Mouse (Mus musculus): Measurements from ENCODE around the gene Lrrc52. TPM values are rescaled to one million over a fixed set of nuclear protein-coding genes. Genes with fewer than 3 reads are reported as not detected.

Gene Lrrc52
- polyA plus RNA-seq, 1 experiment from 2014 or later: not detected

DNA sequence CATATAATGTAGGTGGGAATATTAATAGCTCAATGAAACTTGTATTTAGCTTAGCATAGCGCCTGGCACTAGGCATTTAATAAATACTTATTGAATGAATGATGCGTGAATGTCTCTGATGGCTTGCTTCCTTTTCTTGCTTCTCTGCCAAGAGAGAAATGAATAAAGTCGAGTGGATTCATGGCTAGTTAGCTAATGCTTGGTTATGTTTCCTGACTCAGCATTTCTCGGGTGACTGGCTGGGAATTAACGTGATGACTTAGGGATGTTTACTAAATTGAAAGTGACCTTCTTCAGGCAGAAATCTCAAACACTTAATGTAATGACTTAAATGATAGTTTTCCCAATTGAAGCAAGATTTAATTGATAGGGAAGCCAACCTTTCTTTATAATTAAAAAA, 1.3 kb upstream of the Lrrc52 start:
- 54% methylated on average over 5 of the region's 5 CpGs for WGBS (ENCODE audit: insufficient replicate concordance)
- Histone ChIP-seq H3K9me3 (ENCODE audit: low read length) (no peaks in the 10 kb centered on the region), H3K36me3 (replicated peaks; ENCODE audit: insufficient read depth, low read length) (no peaks in the 10 kb centered on the region), H3K4me1 (ENCODE audit: insufficient read depth) (no peaks in the 10 kb centered on the region), H3K27ac (ENCODE audit: low read depth) (no peak overlapping the region), H3K27me3 (ENCODE audit: insufficient read depth, low read length) (no peaks in the 10 kb centered on the region), H3K4me2 (ENCODE audit: low read depth, low read length) (no peak overlapping the region), H3K4me3 (ENCODE audit: low read depth, low read length) (no peak overlapping the region), H3K9ac (replicated peaks) (no peak overlapping the region)
- DNase-seq (no peak), ATAC-seq (no peak)
- TF ChIP-seq CTCF (IDR thresholded peaks at IDR 0.05; ENCODE audit: low read depth): no peak
- no peak for TF ChIP-seq EP300 (IDR thresholded peaks at IDR 0.05; ENCODE audit: low read depth)

DNA sequence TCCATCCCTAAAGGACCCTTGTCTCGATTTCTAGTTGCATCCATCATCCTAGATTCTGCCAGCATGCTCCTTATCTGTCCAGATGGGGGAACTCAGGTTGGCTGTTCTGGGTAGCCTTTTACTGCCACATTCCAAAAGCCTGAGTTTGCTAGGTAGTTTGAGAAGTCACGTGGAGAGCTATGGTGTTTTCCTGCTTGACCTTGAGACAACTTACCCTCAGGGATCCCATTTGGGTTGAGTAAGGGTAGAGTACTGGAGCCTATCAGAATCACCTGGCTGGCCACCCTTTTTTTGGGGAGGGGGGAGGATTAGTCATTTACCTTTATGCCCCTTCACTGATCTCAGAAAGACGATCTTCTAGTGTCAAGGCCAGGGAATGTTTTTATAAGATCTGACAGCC, 9.3 kb downstream of the Lrrc52 start:
- WGBS (ENCODE audit: insufficient replicate concordance): 49% methylated on average over 3 of the region's 3 CpGs

DNA sequence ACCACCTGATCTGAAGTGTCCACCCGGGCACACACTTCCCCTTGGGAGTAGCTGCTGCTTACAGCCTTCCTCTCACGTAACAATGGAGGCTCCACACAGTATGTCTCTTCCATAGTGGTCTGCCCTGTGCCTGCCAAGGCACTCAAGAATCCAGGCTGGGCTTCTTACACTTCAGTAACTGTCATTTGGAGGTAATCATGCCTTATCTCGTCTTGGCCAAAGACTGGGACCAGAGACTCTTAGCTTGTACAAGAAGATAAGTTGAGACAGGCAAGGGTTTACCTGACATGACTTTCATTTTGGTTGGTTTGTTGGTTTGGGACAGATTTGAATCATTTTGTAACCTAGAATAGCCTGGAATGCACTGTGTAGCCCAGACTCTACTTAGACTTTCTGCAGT, 13.5 kb downstream of the Lrrc52 start:
- WGBS (ENCODE audit: insufficient replicate concordance): 50% methylated on average over 3 of the region's 3 CpGs
- TF ChIP-seq EP300 (IDR thresholded peaks at IDR 0.05; ENCODE audit: low read depth) (peak; percentile 61; the same call in 1 of the 2 replicates), CTCF (IDR thresholded peaks at IDR 0.05; ENCODE audit: low read depth) (no peak)
- Histone ChIP-seq H3K9ac (replicated peaks) (no peak overlapping the region), H3K27me3 (ENCODE audit: insufficient read depth, low read length) (no peaks in the 10 kb centered on the region), H3K27ac (ENCODE audit: low read depth) (no peak overlapping the region), H3K36me3 (replicated peaks; ENCODE audit: insufficient read depth, low read length) (no peaks in the 10 kb centered on the region), H3K4me3 (ENCODE audit: low read depth, low read length) (no peak overlapping the region), H3K4me2 (ENCODE audit: low read depth, low read length) (no peak overlapping the region), H3K9me3 (ENCODE audit: low read length) (no peaks in the 10 kb centered on the region), H3K4me1 (ENCODE audit: insufficient read depth) (no peaks in the 10 kb centered on the region)
- no peak for DNase-seq
- ATAC-seq: no peak

More for the DNA sequence above, 9.3 kb downstream of the Lrrc52 start:
- no peaks in the 10 kb centered on the region for H3K36me3 ChIP-seq (replicated peaks; ENCODE audit: insufficient read depth, low read length)
- no peak overlapping the region for H3K9ac ChIP-seq (replicated peaks)
- H3K4me3 ChIP-seq (ENCODE audit: low read depth, low read length): no peak overlapping the region
- TF ChIP-seq CTCF (IDR thresholded peaks at IDR 0.05; ENCODE audit: low read depth) (no peak), EP300 (IDR thresholded peaks at IDR 0.05; ENCODE audit: low read depth) (no peak)
- DNase-seq (no peak), ATAC-seq (no peak)
- no peak overlapping the region for H3K4me2 ChIP-seq (ENCODE audit: low read depth, low read length)
- no peak overlapping the region for H3K27ac ChIP-seq (ENCODE audit: low read depth)
- no peaks in the 10 kb centered on the region for H3K4me1 ChIP-seq (ENCODE audit: insufficient read depth)
- no peaks in the 10 kb centered on the region for H3K27me3 ChIP-seq (ENCODE audit: insufficient read depth, low read length)
- no peaks in the 10 kb centered on the region for H3K9me3 ChIP-seq (ENCODE audit: low read length)

- H3K4me1 ChIP-seq (ENCODE audit: insufficient read depth): no peaks in the 10 kb centered on the region
- no peak overlapping the region for H3K9ac ChIP-seq (replicated peaks)
- H3K4me2 ChIP-seq (ENCODE audit: low read depth, low read length): no peak overlapping the region
- no peaks in the 10 kb centered on the region for H3K36me3 ChIP-seq (replicated peaks; ENCODE audit: insufficient read depth, low read length)
- no peak overlapping the region for H3K4me3 ChIP-seq (ENCODE audit: low read depth, low read length)
- no peak for ATAC-seq
- TF ChIP-seq CTCF (IDR thresholded peaks at IDR 0.05; ENCODE audit: low read depth) (no peak), EP300 (IDR thresholded peaks at IDR 0.05; ENCODE audit: low read depth) (no peak)
- WGBS (ENCODE audit: insufficient replicate concordance): 48% methylated on average over 6 of the region's 6 CpGs
- no peak overlapping the region for H3K27ac ChIP-seq (ENCODE audit: low read depth)
- no peaks in the 10 kb centered on the region for H3K9me3 ChIP-seq (ENCODE audit: low read length)
- no peaks in the 10 kb centered on the region for H3K27me3 ChIP-seq (ENCODE audit: insufficient read depth, low read length)
- no peak for DNase-seq
Observed at GRCm38 (mm10) chr1:167452456-167452855, 14.1 kb downstream of the Lrrc52 start.

DNA sequence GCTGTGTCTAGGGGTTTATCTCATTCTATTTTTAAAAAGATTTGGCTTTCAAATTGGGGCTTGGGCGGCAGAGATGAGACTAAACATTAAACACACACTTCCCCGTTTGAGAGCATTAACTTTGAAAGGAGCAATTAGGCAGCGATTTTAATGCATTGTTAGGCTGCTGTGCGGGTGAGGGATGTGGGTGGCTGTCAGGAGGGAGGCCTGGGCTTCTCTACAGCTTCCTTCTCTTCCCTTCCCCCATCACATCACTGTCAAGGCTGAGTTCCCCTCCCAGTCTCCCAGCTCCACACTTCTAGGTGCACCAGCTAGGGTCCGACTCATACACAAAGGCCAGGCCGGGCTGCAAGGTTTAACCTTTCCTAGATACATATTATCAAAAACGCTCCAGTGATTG, 18.0 kb downstream of the Lrrc52 start:
- DNase-seq (no peak), ATAC-seq (no peak)
- no peak for TF ChIP-seq CTCF (IDR thresholded peaks at IDR 0.05; ENCODE audit: low read depth)
- H3K9ac ChIP-seq (replicated peaks): no peak overlapping the region
- no peaks in the 10 kb centered on the region for H3K36me3 ChIP-seq (replicated peaks; ENCODE audit: insufficient read depth, low read length)
- no peak overlapping the region for H3K27ac ChIP-seq (ENCODE audit: low read depth)
- peaks cover 4% of the 10 kb centered on the region; the same call in 1 of the 2 replicates for H3K4me1 ChIP-seq (ENCODE audit: insufficient read depth)
- H3K27me3 ChIP-seq (ENCODE audit: insufficient read depth, low read length): no peaks in the 10 kb centered on the region
- WGBS (ENCODE audit: insufficient replicate concordance): 31% methylated on average over 7 of the region's 7 CpGs
- H3K9me3 ChIP-seq (ENCODE audit: low read length): no peaks in the 10 kb centered on the region
- H3K4me2 ChIP-seq (ENCODE audit: low read depth, low read length): no peak overlapping the region
- no peak overlapping the region for H3K4me3 ChIP-seq (ENCODE audit: low read depth, low read length)

DNA sequence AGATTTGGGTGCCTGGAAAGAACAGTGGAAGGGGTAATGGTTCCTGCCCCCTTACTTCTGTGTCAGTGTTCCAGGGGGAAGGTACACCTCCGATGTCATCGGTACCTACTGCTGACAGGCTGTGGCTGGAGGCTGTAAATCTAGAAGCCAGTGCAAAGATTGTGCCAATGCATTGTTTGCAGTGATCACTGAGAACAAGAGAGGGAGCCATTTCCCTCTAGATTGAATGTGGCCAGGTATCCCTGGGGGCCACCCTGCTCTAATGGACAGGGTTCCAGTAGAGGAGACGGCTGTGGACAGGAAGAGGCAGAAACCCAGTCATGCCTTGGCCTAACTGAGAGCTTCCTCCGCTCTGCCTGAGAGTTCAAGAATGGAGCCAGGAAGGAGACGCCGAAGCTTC, 18.5 kb downstream of the Lrrc52 start:
- no peaks in the 10 kb centered on the region for H3K9me3 ChIP-seq (ENCODE audit: low read length)
- WGBS (ENCODE audit: insufficient replicate concordance): 58% methylated on average over 6 of the region's 6 CpGs
- H3K4me3 ChIP-seq (ENCODE audit: low read depth, low read length): no peak overlapping the region
- no peak for TF ChIP-seq CTCF (IDR thresholded peaks at IDR 0.05; ENCODE audit: low read depth)
- TF ChIP-seq EP300 (IDR thresholded peaks at IDR 0.05; ENCODE audit: low read depth): no peak
- H3K4me2 ChIP-seq (ENCODE audit: low read depth, low read length): no peak overlapping the region
- no peak overlapping the region for H3K27ac ChIP-seq (ENCODE audit: low read depth)
- H3K27me3 ChIP-seq (ENCODE audit: insufficient read depth, low read length): no peaks in the 10 kb centered on the region
- ATAC-seq: no peak
- H3K36me3 ChIP-seq (replicated peaks; ENCODE audit: insufficient read depth, low read length): no peaks in the 10 kb centered on the region
- no peak for DNase-seq
- H3K4me1 ChIP-seq (ENCODE audit: insufficient read depth): peaks cover 4% of the 10 kb centered on the region; the same call in 1 of the 2 replicates
- no peak overlapping the region for H3K9ac ChIP-seq (replicated peaks)

GRCm38 (mm10) chr1:167446516-167446915, 20.1 kb downstream of the Lrrc52 start:
- Histone ChIP-seq H3K4me2 (ENCODE audit: low read depth, low read length) (no peak overlapping the region), H3K27ac (ENCODE audit: low read depth) (no peak overlapping the region), H3K36me3 (replicated peaks; ENCODE audit: insufficient read depth, low read length) (no peaks in the 10 kb centered on the region), H3K4me3 (ENCODE audit: low read depth, low read length) (no peak overlapping the region), H3K9ac (replicated peaks) (no peak overlapping the region), H3K27me3 (ENCODE audit: insufficient read depth, low read length) (no peaks in the 10 kb centered on the region), H3K4me1 (ENCODE audit: insufficient read depth) (peaks cover 4% of the 10 kb centered on the region; the same call in 1 of the 2 replicates), H3K9me3 (ENCODE audit: low read length) (no peaks in the 10 kb centered on the region)
- WGBS (ENCODE audit: insufficient replicate concordance): 84% methylated on average over 6 of the region's 6 CpGs
- peak; percentile 30 for DNase-seq
- TF ChIP-seq EP300 (IDR thresholded peaks at IDR 0.05; ENCODE audit: low read depth) (no peak), CTCF (IDR thresholded peaks at IDR 0.05; ENCODE audit: low read depth) (no peak)
- ATAC-seq: peak; percentile 55

Measured in liver, postnatal 0 days (tissue).